Mouse (Mus musculus) limb, embryonic 15.5 days (tissue): ENCODE measurements around the gene Samd11. TPM values are rescaled to one million over a fixed set of nuclear protein-coding genes. Genes with fewer than 3 reads are reported as not detected.

Experiments used
- ATAC-seq: fragments of 200-750 bp; cut with Nextera tagmentation; 2 replicates; pipeline ENCODE4 v1.8.0; 2017; ENCODE audit warnings: low read depth, moderate TSS enrichment; ENCODE audit not compliant: insufficient number of reproducible peaks, low FRiP score, low TSS enrichment
- H3K27ac ChIP-seq: fragments of 300-500 bp; sonication (generic); 2 replicates; pipeline ENCODE4 v1.5.1; 2015; ENCODE audit warnings: moderate library complexity, mild to moderate bottlenecking, inconsistent platforms
- H3K27me3 ChIP-seq: fragments of 300-500 bp; sonication (generic); 2 replicates; pipeline ENCODE4 v1.6.1; 2015; ENCODE audit warnings: inconsistent platforms
- H3K36me3 ChIP-seq: fragments of 300-500 bp; sonication (generic); 2 replicates; pipeline ENCODE4 v1.6.1; 2015; ENCODE audit warnings: inconsistent platforms
- H3K4me1 ChIP-seq: fragments of 300-500 bp; sonication (generic); 2 replicates; pipeline ENCODE4 v1.6.1; 2015; ENCODE audit warnings: inconsistent platforms
- H3K4me2 ChIP-seq: fragments of 300-500 bp; sonication (generic); 2 replicates; pipeline ENCODE4 v1.6.1; 2015; ENCODE audit warnings: mild to moderate bottlenecking, inconsistent platforms
- H3K4me3 ChIP-seq: fragments of 300-500 bp; sonication (generic); 2 replicates; pipeline ENCODE4 v1.5.1; 2015; ENCODE audit warnings: mild to moderate bottlenecking, inconsistent platforms
- H3K9ac ChIP-seq: fragments of 300-500 bp; sonication (generic); 2 replicates; pipeline ENCODE4 v1.6.1; 2015; ENCODE audit warnings: inconsistent platforms
- H3K9me3 ChIP-seq: fragments of 300-500 bp; sonication (generic); 2 replicates; pipeline ENCODE4 v1.6.1; 2016; ENCODE audit warnings: inconsistent platforms
- WGBS: fragments of 180-500 bp; shearing (Covaris S2); methylation state at CpG from one replicate; pipeline ENCODE4 v1.1.7; 2015; 5-methylcytosine and 5-hydroxymethylcytosine counted together
- polyA plus RNA-seq: library from polyadenylated mRNA; unstranded; fragments of >200 nt; fragmentation: Nextera tagmentation; extraction: Ambion mirVana; gene quantifications from 2 replicates; pipeline ENCODE4 v1.2.1, GENCODE M21; 2015

Samd11 gene
- 0.52 and 0.83 TPM in 2 replicates for polyA plus RNA-seq

DNA sequence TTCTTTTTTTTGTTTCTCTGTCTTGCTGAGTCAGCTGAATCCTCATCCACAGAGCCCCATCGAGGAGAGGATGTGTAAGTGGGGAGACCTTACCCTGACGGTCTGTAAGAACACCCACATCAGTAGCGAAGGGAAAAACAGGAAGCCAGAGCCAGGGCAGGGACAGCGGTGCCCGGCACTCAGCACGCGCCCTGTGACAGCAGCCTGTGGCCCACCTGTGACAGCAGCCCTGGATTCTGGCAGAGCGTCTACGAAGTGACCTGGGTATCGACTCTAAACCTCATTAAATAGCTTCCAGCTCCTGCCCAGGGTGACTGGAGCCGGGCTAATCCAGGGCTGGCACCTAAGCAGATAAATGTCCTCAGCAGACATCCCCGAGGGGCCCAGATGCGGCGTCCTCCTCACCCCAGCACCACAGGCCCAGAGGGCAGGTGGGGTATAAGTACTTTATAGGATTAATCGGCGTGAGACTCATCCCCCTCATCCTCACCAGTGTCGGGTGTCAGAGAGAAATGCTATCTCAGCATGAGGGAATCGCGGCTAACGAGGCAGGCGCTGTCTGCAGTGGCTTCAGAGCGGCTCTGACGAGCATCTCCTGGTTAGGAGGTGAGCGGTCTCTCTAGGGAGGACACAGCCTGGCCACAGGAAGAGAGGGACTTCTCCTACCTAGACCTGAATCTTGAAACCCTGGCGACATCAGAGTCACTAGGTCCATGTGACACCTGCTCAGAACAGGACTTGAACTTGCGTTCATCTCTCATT is at the start of gene Samd11:
TSS of gene Samd11 (minus strand) at position 580 of the 762 bp plus-strand sequence.
- no peak within 1 kb of the TSS for H3K4me3 ChIP-seq
- peak; percentile 58; the same call in 1 of the 2 replicates for ATAC-seq
- 8% methylated on average over 26 of the region's 26 CpGs for WGBS
- H3K9me3 ChIP-seq = no peaks in the 10 kb centered on the region
- peak within 1 kb of the TSS; percentile 31; the same call in 1 of the 2 replicates for H3K4me2 ChIP-seq
- no peaks in the 10 kb centered on the region for H3K36me3 ChIP-seq
- no peak within 1 kb of the TSS for H3K9ac ChIP-seq
- H3K27me3 ChIP-seq = peaks cover 39% of the 10 kb centered on the region
- no peak within 1 kb of the TSS for H3K27ac ChIP-seq
- H3K4me1 ChIP-seq = peaks cover 13% of the 10 kb centered on the region

DNA sequence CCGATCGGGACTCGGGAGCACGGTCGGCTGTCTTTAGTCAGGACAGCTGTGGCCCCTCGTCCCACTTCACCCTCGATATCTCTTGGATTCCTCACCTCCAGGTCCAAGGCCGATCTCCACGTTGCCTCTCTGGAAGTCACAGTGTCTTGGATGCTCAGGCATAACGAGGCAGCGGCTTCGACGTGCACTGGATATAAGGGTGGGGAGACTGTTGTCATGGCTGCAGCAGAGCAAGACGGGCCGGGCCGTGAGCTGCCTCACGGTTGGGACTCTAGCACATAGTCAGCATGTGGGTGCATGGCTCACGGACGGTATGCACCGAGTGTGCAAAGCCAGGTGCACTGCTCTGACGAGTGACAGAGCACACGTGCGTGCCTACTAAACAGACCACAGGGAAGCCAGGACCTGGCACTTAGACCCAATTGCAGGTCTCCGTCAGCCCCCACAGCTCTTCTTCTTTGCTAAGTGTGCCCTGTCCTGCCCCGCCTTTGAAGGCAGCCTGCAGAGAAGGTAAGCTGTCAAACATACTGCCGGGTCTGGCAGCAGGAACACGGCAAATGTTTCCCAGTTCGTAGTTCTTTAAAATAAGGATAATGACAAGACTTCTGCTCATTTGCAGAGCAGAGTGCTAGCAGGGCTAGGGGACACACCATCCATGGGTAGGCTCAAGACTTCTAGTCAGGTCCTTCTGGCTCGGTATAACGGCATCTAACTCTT is 938 bp downstream of the Samd11 start:
- H3K9me3 ChIP-seq = no peaks in the 10 kb centered on the region
- 3% methylated on average over 30 of the region's 30 CpGs for WGBS
- peaks cover 39% of the 10 kb centered on the region for H3K27me3 ChIP-seq
- peak overlapping the region; percentile 31; the same call in 1 of the 2 replicates for H3K4me2 ChIP-seq
- H3K27ac ChIP-seq = no peak overlapping the region
- H3K4me1 ChIP-seq = peaks cover 13% of the 10 kb centered on the region
- no peak overlapping the region for H3K9ac ChIP-seq
- 0 out of 2 replicates have a peak, but pooled peaks cover under 1% of the 10 kb centered on the region for H3K36me3 ChIP-seq
- ATAC-seq = no peak
- H3K4me3 ChIP-seq = no peak overlapping the region

DNA sequence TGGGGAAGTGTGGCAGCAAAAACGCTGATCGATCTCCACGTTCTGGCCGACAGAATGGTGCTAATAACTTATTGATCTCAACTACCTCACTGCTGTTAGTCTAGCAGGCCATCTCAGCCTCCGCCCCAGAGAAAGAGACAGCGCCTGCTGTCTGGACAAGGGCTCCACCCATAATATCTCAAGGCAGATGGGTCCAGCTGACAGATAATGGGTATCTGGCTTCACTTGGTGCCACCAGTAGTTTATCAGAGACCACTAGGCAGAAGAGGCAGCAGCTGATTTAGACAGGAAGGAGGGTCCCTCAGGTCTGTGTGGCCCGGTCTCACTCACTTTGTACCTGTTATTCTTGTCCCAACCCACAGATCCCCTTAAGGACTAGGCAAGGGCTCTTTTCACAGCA is 2.4 kb downstream of the Samd11 start:
- 39% methylated on average over 7 of the region's 7 CpGs for WGBS
- peaks cover 39% of the 10 kb centered on the region for H3K27me3 ChIP-seq

DNA sequence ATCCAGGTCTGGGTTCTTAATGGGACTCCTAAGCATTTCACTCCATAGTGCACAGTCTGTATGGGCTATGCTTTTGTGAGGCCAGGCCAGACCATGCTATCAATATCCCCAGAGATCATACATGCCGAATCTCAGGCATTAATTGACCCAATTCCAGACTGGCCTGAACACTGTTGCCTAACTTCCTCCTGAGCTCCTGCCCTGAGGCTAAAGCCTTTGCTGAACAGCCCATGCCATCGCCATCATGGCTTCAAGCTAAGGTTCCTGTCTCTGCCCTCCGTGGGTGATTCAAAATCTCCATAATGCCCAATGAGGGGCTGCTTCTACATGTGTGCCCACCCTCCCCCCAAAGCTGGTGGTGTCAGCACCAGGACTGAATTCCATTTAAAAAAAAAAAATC is 2.8 kb downstream of the Samd11 start:
- no peak for ATAC-seq
- peaks cover 20% of the 10 kb centered on the region for H3K36me3 ChIP-seq
- H3K9ac ChIP-seq = no peak overlapping the region
- H3K27ac ChIP-seq = no peak overlapping the region
- H3K27me3 ChIP-seq = peaks cover 39% of the 10 kb centered on the region
- WGBS = 38% methylated on average over 3 of the region's 3 CpGs
- peaks cover 13% of the 10 kb centered on the region for H3K4me1 ChIP-seq
- H3K9me3 ChIP-seq = no peaks in the 10 kb centered on the region
- H3K4me3 ChIP-seq = no peak overlapping the region
- H3K4me2 ChIP-seq = no peak overlapping the region

More for the DNA sequence above, 2.4 kb downstream of the Samd11 start:
- Histone ChIP-seq H3K4me1 (peaks cover 13% of the 10 kb centered on the region), H3K4me3 (no peak overlapping the region), H3K36me3 (peaks cover 15% of the 10 kb centered on the region), H3K27ac (no peak overlapping the region), H3K4me2 (no peak overlapping the region), H3K9ac (no peak overlapping the region), H3K9me3 (no peaks in the 10 kb centered on the region)
- ATAC-seq = no peak

DNA sequence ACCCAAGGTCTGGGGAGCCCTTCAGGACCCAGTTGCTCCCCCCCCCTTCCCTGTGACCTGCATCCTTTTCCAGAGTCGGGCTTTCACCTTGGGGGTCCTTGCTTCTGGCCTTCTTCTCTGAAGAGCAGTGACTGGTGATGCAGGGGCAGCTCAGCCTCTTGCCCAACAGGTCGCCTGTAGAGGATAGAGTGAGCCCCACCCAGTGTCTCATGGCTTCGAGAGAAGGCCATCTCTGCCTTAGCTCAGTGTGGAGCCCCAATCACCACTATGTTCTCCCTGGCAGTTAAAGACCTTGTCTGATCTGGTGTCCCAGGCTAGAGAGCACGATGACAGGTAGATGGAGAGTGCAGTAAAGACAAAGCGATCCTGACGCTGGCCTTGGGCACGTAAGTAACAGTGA is 3.3 kb downstream of the Samd11 start:
- no peaks in the 10 kb centered on the region for H3K9me3 ChIP-seq
- 33% methylated on average over 7 of the region's 7 CpGs for WGBS
- peaks cover 39% of the 10 kb centered on the region for H3K27me3 ChIP-seq
- H3K4me1 ChIP-seq = peaks cover 13% of the 10 kb centered on the region
- ATAC-seq = no peak
- H3K4me3 ChIP-seq = no peak overlapping the region
- no peak overlapping the region for H3K4me2 ChIP-seq
- H3K9ac ChIP-seq = no peak overlapping the region
- H3K36me3 ChIP-seq = peaks cover 24% of the 10 kb centered on the region
- H3K27ac ChIP-seq = no peak overlapping the region

DNA sequence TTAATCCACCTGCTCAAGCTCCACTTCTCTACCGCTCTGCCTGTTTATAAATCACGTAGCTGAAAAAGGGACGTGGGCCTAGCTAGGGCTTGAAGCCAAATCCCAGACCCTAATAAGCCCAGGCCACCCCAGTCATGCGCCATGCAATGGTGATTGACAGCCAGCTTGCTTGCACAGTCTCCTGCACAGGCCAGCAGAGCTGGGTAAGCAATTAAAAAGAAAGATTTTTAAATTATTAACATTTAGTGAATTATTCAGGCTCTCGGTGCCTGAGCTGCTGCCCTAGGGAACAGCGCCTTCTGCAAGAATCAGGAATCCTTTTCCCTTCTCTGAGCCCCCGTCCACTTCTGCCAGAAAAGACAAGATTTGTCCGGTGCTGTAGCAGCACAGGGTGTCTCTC is 4.4 kb downstream of the Samd11 start:
- Histone ChIP-seq H3K27me3 (peaks cover 39% of the 10 kb centered on the region), H3K27ac (no peak overlapping the region), H3K4me2 (no peak overlapping the region), H3K4me3 (no peak overlapping the region), H3K9ac (no peak overlapping the region), H3K4me1 (peaks cover 13% of the 10 kb centered on the region), H3K36me3 (peaks cover 34% of the 10 kb centered on the region), H3K9me3 (no peaks in the 10 kb centered on the region)
- no peak for ATAC-seq
- WGBS = 64% methylated on average over 8 of the region's 8 CpGs

DNA sequence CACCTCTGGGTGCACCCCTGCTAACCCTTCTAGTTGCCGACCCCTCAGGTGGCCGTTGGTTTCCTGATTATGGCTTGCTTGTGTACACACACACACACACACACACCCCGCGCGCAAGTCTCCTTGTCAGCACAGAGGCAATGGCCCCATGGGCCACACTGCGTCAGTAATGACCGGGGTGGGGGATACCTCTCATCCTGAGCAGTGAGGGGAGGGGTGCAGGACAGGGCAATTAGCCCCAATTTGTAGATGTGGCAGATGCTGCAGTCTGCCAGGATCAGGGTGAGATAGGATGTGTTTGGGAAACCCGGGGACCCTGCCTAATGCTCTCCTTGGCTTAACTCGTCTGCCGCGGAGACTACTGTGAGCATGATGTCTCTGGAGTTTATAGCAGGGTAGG is 5.9 kb downstream of the Samd11 start:
- Histone ChIP-seq H3K36me3 (peaks cover 48% of the 10 kb centered on the region), H3K4me2 (no peak overlapping the region), H3K9ac (no peak overlapping the region), H3K27ac (no peak overlapping the region), H3K4me1 (peaks cover 4% of the 10 kb centered on the region), H3K4me3 (no peak overlapping the region), H3K9me3 (no peaks in the 10 kb centered on the region), H3K27me3 (peaks cover 27% of the 10 kb centered on the region)
- 58% methylated on average over 11 of the region's 11 CpGs for WGBS
- ATAC-seq = no peak

DNA sequence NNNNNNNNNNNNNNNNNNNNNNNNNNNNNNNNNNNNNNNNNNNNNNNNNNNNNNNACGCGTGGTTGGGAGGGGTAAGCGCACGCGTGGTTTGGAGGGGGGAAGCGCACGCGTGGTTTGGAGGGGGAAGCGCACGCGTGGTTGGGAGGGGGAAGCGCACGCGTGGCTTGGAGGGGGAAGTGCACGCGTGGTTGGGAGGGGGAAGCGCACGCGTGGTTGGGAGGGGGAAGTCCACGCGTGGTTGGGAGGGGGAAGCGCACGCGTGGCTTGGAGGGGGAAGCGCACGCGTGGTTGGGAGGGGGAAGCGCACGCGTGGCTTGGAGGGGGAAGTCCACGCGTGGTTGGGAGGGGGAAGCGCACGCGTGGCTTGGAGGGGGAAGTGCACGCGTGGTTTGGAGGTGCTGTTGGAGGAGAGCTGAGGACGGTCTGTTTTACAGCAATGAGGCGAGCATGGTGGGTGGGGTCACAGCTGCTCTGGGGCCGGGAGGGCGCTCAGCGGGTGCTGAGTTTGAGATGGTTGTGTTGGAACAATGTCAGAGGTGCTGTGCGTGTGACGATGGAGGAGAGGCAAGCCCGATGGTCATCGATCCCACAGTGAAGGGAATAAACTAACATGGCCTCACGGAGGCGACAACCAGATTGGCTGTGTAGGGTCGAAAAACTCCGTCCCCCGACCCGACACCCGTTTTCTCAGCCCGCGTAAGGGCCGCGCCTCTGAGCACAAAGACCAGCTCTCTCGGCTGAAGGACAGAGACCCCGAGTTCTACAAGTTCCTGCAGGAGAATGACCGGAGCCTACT is 18.6 kb downstream of the Samd11 start:
- Histone ChIP-seq H3K9me3 (no peaks in the 10 kb centered on the region), H3K4me1 (peaks cover 25% of the 10 kb centered on the region), H3K9ac (0 out of 2 replicates have a peak overlapping the region, but pooled peaks have one; percentile 28), H3K4me2 (peak overlapping the region; percentile 92), H3K36me3 (peaks cover 56% of the 10 kb centered on the region), H3K27me3 (no peaks in the 10 kb centered on the region), H3K4me3 (peak overlapping the region; percentile 97), H3K27ac (no peak overlapping the region)
- no peak for ATAC-seq
- WGBS = 28% methylated on average over 58 of the region's 60 CpGs

DNA sequence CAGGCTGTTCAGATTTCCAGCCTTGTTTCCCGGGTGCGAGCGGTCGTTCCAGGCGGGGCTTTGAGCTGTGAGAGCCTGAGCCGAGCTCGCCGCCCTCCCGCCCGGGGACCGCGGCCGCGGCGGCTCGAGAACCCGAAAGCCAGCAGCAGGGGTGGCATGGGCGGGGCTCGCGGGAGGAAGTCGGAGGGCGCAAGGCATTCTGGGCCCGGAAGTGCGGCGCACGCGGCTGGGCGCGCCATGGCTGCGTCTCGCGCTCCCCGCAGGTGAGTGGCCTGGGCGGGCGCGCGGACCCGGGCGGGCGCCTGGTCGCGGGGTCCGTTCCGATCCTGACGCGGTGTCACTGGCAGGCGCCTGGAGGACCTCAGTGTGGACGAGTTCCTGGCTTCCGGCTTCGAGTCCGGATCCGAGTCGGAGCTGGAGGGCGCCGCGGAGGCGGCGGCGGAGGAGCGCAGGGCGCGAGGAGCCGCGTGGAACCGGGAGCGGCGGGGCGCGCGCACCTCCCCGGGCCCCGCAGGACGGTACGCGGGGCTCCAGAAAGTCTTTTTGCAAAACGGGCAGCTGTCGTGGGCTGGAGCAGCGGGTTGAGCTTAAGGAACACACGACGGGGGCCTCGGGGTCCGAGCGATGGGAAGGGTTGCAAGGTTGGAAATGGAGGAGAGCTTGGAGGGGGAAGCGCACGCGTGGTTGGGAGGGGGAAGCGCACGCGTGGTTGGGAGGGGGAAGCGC is 19.5 kb downstream of the Samd11 start, which contains the start of gene Noc2l:
TSS of gene Noc2l (plus strand) at position 203 of the 726 bp plus-strand sequence.
- Histone ChIP-seq H3K4me3 (peak within 1 kb of the TSS; percentile 97), H3K9ac (peak within 1 kb of the TSS; percentile 76), H3K36me3 (peaks cover 56% of the 10 kb centered on the region), H3K27me3 (no peaks in the 10 kb centered on the region), H3K4me2 (peak within 1 kb of the TSS; percentile 92), H3K9me3 (no peaks in the 10 kb centered on the region), H3K4me1 (peaks cover 25% of the 10 kb centered on the region), H3K27ac (peak within 1 kb of the TSS; percentile 95)
- WGBS = under 1% methylated on average over 89 of the region's 90 CpGs
- peak; percentile 82 for ATAC-seq

DNA sequence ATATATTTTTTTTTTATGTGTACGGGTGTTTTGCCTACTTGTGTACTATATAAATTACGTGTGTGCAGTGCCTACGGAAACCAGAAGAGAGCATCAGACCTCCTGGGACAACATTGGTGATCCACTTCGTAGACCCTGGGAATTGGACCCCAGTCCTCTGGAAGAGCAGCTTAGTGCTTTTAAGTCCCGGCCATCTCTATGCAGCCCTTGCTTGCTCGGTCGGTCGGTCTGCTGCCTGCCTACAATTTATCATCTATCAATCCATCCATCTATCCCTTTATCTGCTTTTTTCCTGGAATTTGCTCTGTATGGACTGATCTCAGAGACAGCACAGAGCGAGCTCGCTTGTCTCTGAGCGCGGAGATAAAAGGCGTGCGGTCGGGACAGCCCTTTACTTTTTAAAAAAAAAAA is 20.1 kb downstream of the Samd11 start:
- peaks cover 25% of the 10 kb centered on the region for H3K4me1 ChIP-seq
- H3K27me3 ChIP-seq = no peaks in the 10 kb centered on the region
- under 1% methylated on average over 15 of the region's 15 CpGs for WGBS
- peak overlapping the region; percentile 97 for H3K4me3 ChIP-seq
- H3K9me3 ChIP-seq = no peaks in the 10 kb centered on the region
- H3K9ac ChIP-seq = peak overlapping the region; percentile 33; the same call in 1 of the 2 replicates
- no peak for ATAC-seq
- peak overlapping the region; percentile 92 for H3K4me2 ChIP-seq
- H3K36me3 ChIP-seq = peaks cover 56% of the 10 kb centered on the region
- peak overlapping the region; percentile 95 for H3K27ac ChIP-seq

DNA sequence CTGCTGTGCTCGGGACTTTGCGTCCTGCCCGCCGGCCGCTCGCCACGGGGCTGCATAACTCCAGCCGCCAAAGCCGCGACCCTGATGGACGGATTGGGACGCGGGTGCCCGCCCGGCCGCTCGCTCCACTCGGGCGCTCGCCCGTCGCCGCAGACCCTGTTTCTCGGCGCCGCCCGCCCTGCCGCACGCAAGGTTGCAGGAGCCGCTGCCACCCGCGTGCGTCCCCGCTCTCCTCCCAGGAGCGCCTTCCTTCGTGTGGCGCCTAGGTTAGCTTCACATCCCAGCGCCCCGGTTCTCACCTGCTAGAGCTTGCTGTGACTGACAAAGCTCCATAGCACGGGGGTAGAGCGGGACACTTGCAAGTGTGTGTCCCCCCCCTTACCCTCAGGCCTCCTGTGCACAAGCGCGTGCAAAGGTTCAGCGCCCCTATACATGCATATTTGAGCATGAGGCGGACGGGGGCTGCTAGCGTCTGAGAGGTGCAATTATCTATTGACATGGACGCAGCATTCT is 20.7 kb downstream of the Samd11 start, which contains the start of gene Plekhn1:
TSS of gene Plekhn1 (minus strand) at position 157 of the 513 bp plus-strand sequence.
- H3K36me3 ChIP-seq = peaks cover 56% of the 10 kb centered on the region
- H3K4me3 ChIP-seq = peak within 1 kb of the TSS; percentile 97
- 0% methylated on average over 40 of the region's 48 CpGs for WGBS
- peak; percentile 25; the same call in 1 of the 2 replicates for ATAC-seq
- peak within 1 kb of the TSS; percentile 92 for H3K4me2 ChIP-seq
- peak within 1 kb of the TSS; percentile 95 for H3K27ac ChIP-seq
- no peaks in the 10 kb centered on the region for H3K9me3 ChIP-seq
- peaks cover 25% of the 10 kb centered on the region for H3K4me1 ChIP-seq
- no peaks in the 10 kb centered on the region for H3K27me3 ChIP-seq
- H3K9ac ChIP-seq = peak within 1 kb of the TSS; percentile 74
